Mouse (Mus musculus) heart, postnatal 25 days (tissue): ENCODE measurements around the gene Olfr782. TPM values are rescaled to one million over a fixed set of nuclear protein-coding genes. Genes with fewer than 3 reads are reported as not detected.
"Not testable (repeated sequence)": the region's sequence is repeated elsewhere in the genome, so short reads cannot be mapped to it uniquely, and the experiment has no call there.

Experiments used
- DNase-seq: peaks from one replicate; pipeline ENCODE4 v3.0.0; 2022; ENCODE audit warnings: low spot score
- intact Hi-C: fragments of 180-260 bp; cut with DNase I; formaldehyde crosslinking; loops from one replicate; pipeline ENCODE4 v1.15.1; 2025
- total RNA-seq, 2 experiments: library from RNA; stranded (reverse); gene quantifications; 2 replicates each; pipeline ENCODE4 v1.2.3; 2021

Gene Olfr782
- not detected for total RNA-seq

GRCm38 (mm10) chr10:129348550-129348949 lies at the start of gene Olfr782:
TSS of gene Olfr782 (plus strand) at chr10:129348850.
- intact Hi-C loops, result no loop called here
- no peak for DNase-seq

DNA sequence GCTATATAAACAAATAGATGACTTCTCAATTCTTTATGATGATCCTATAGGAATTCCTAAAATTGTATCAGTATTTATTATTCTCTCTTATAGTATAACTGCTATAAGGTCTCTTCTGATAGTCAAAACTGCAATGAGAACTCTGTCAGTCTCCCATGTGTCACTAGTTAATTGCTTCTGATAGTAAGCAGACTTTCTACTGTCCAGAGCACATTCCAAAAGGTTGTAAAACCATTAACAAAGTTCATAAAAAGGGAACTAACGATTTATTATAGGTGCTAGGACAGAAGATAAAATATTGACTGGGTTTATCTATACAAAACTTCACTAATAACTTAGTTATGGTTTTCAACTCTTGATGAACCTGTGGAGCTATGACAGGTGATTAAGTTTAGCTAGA lies 35.7 kb upstream of the Olfr782 start:
- intact Hi-C loops, DNase-seq: not testable (repeated sequence)

GRCm38 (mm10) chr10:129313521-129313920 lies 35.1 kb upstream of the Olfr782 start:
- DNase-seq, intact Hi-C loops: not testable (repeated sequence)

DNA sequence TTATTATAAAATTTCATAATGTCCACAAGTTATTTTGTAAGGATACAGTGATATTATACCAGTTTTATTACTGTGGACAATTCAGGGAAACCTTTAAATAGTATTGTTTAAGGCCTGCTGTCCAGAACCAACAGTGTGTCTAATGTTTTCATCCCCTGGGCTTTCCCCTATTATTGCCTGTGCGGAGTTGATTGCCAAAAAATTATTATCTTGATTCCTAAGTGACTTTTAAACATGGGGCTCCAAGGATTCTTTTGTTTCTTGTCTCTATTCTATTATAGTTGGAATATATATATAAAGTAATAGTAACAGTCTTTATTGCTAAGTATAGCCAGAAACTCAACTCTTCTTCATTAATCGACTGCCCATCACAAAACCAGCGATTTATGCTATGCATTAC lies 30.8 kb upstream of the Olfr782 start, which contains the start of gene Olfr780:
TSS of gene Olfr780 (plus strand) at position 301 of the 400 bp plus-strand sequence.
- intact Hi-C loops, result no loop called here

DNA sequence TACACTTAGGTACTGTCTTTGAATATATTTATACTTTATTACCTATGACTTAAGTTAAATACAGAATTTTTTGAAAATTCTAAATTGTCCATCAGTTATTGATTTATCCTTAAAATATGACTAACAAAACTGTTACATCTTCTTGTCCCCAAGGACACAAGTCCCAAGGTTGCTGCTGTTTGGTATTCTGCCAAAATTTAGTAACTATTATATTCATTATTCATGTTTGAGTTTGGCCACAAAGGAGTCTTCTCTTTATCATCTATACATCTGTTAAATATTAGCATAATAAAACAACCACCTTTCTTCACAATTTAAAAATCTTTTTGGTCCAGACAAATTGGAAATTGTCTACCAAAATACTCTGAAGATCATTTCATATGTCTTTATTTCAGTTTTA lies 20.1 kb upstream of the Olfr782 start, which contains the start of gene Olfr781:
TSS of gene Olfr781 (plus strand) at position 301 of the 400 bp plus-strand sequence.
- intact Hi-C loops, result no loop called here
- DNase-seq, result no peak

More for the DNA sequence above, 30.8 kb upstream of the Olfr782 start, which contains the start of gene Olfr780:
- DNase-seq, result no peak

GRCm38 (mm10) chr10:129352475-129352874 lies 3.8 kb downstream of the Olfr782 start:
- DNase-seq, intact Hi-C loops: not testable (repeated sequence)

DNA sequence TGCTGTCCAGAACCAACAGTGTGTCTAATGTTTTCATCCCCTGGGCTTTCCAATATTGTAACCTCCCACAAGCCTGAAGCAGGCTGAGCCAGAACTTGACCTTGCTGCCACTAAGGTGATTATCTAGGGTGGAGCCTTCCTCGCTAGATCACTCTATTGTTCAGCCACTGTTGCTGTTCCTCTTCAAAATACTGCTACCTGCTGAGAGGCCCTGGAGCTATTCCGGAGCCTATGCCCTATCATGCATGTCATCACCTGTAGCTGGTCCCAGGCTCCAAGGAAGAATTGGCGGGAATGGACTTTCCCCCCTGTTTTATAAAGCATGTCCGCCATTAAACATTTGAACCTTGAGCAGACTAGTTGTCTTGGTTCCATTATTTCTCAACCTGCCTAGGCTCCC lies 7.8 kb downstream of the Olfr782 start:
- intact Hi-C loops, DNase-seq: not testable (repeated sequence)

DNA sequence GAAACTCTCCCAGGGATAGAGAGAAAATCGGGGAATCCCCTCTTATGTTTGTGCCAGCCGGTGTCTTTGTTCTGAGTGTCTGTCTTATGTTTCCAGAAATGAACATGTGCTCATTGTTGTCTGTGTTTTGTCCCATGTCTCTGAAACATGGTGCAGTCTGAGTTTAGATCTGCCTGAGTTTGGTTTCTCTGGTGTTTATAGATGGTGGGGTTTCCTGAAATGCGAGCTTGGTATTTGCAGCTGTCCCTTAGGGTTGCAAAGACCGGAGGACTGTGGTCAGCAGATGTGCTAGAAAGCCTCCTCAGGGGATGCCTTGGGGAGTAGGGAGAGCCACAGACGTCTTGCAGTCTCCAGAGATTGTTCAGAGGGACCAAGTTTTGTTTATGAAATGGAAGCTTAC lies 8.7 kb downstream of the Olfr782 start:
- intact Hi-C loops, result no loop called here

DNA sequence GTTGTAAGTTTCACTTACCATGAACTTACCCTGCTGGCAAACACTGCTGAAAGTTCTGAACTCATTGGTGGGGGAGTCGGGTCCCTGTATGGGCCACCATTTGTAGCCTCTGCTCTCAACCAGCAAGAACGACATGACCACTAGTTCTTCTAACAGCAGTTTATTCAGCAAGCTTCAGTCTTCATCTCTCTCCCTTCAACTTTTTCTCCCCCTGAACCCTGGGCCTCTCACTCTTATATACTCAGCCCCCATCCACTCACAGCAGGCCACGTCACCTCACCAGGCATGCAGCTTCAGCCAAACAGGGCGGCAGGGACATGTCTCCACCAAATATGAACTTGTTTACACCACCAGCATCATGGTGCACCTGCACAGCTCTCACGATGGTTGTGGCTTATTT lies 25.4 kb downstream of the Olfr782 start:
- DNase-seq, intact Hi-C loops: not testable (repeated sequence)

More for the DNA sequence above, 8.7 kb downstream of the Olfr782 start:
- no peak for DNase-seq

DNA sequence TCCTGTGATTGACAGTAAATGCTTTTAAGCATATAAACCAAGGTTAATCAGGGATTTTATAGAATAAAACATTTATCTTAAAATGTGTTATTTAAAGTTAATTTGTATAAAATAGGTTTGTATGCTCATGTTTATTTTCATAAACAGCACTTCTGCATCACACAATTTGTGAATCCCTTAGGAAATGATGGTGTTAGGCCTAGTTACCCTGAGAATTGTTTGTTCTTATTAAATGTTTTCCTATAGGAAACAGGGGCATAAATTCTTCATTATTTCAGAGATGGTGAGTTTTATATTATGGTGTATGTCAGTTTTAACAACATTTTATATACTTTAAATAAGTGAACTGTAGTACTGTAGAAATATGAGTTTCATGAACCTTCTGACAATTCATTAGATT lies 35.1 kb downstream of the Olfr782 start, which contains the start of gene Olfr784:
TSS of gene Olfr784 (plus strand) at position 301 of the 400 bp plus-strand sequence.
- intact Hi-C loops, result no loop called here
- no peak for DNase-seq

GRCm38 (mm10) chr10:129400892-129401291 lies 52.2 kb downstream of the Olfr782 start:
- DNase-seq, result no peak
- intact Hi-C loops, result no loop called here

Other genes starting within 250 kb of the Olfr782 start
- gene Olfr768, start 249.5 kb upstream of the Olfr782 start, total RNA-seq, result not detected
- gene Olfr769, start 231.0 kb upstream of the Olfr782 start, total RNA-seq, result not detected
- not detected for gene Olfr770, start 209.9 kb upstream of the Olfr782 start, total RNA-seq
- not detected for gene Olfr771, start 184.1 kb upstream of the Olfr782 start, total RNA-seq
- not detected for gene Olfr772, start 170.9 kb upstream of the Olfr782 start, total RNA-seq
- not detected for gene Olfr773, start 161.4 kb upstream of the Olfr782 start, total RNA-seq
- not detected for gene Olfr774, start 112.6 kb upstream of the Olfr782 start, total RNA-seq
- gene Olfr775, start 100.4 kb upstream of the Olfr782 start, total RNA-seq, result not detected
- not detected for gene Olfr776, start 89.7 kb upstream of the Olfr782 start, total RNA-seq
- not detected for gene Olfr777, start 77.4 kb upstream of the Olfr782 start, total RNA-seq
- not detected for gene Olfr780, start 30.7 kb upstream of the Olfr782 start, total RNA-seq
- not detected for gene Olfr781, start 20.0 kb upstream of the Olfr782 start, total RNA-seq
- gene Olfr784, start 35.2 kb downstream of the Olfr782 start, total RNA-seq, result not detected
- not detected for gene Olfr785, start 56.6 kb downstream of the Olfr782 start, total RNA-seq
- gene Olfr786, start 78.5 kb downstream of the Olfr782 start, total RNA-seq, result not detected
- not detected for gene Olfr787, start 113.0 kb downstream of the Olfr782 start, total RNA-seq
- not detected for gene Olfr788, start 122.1 kb downstream of the Olfr782 start, total RNA-seq
- gene Olfr789, start 135.9 kb downstream of the Olfr782 start, total RNA-seq, result not detected
- gene Olfr790, start 149.6 kb downstream of the Olfr782 start, total RNA-seq, result not detected
- gene Olfr791, start 172.9 kb downstream of the Olfr782 start, total RNA-seq, result not detected
- not detected for gene Olfr792, start 190.3 kb downstream of the Olfr782 start, total RNA-seq
- not detected for gene Olfr794, start 218.8 kb downstream of the Olfr782 start, total RNA-seq